Mouse (Mus musculus) cerebellum, adult (tissue): ENCODE measurements around the gene Actr1b.
A peak's percentile ranks its signal among the peaks of the same experiment; 100 is the strongest.
"Not testable (repeated sequence)": the region's sequence is repeated elsewhere in the genome, so short reads cannot be mapped to it uniquely, and the experiment has no call there.

Experiments used
- ATAC-seq: cut with Nextera tagmentation; 2 replicates; pipeline ENCODE4 v1.9.2; 2017; ENCODE audit warnings: mild to moderate bottlenecking, moderate library complexity, mixed read lengths; ENCODE audit not compliant: insufficient number of reproducible peaks, low FRiP score, low TSS enrichment

The Actr1b gene

DNA sequence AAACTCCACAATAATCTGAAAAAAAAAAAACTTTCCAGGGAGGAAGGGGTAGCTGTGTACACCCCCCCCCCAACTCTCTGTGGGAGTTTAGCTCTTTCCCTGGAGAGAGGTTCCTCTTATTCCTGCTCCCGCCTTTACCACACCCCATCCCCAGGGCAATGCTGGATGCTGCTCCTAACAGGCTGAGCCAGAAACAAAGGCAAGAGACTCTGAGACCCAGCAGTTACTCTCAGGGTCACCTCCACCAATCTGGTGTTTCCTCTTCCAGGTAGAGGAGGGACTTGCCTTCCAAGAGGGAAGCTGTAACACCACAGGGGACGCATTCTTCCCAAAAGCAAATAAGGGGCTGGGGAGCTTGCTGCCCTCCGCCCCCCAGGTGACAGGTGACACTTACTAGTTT lies 6.4 kb downstream of the Actr1b start:
- no peak for ATAC-seq

DNA sequence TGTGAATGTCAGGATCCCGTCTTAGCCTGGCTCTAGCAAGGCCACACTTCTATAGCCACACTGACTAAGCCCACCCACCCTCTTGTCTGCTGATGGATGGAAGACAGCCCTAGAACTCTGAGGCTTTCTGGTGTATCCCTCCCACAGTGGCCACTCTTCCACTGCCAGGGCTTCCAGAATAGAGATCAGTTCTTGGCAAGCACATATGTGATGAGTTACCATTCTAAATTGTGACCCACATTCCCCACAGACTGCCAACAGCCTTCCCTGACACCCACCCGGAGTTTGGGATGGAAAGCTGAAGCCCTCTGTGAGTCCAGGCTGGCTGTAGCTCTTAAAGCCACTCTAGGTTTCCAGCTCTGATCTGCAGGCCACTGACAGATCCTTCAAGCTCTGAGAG lies 7.1 kb downstream of the Actr1b start:
- ATAC-seq: no peak

DNA sequence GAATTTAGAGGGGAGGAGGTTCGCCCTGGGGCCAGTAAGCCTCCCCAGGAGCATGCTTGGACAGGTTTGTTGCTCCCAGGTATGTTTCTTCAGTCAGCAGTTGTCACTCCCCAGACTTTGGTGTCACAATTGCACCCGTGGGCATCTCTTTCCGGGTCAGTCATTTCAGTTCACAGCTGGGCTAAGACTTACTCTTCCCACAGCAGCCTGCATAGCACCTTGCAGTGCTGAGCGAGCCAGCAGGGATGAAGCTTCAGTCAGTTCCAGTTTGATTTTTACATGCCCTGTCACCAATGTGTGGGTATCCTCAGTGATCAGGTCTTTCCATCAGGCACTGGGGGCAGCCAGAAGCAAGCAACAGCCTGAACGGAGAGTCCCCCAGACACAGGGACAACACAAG lies 17.2 kb downstream of the Actr1b start:
- no peak for ATAC-seq

GRCm38 (mm10) chr1:36696411-36696810 lies 17.8 kb downstream of the Actr1b start:
- no peak for ATAC-seq

- no peak for ATAC-seq
Observed at GRCm38 (mm10) chr1:36694871-36695270, 19.4 kb downstream of the Actr1b start.

DNA sequence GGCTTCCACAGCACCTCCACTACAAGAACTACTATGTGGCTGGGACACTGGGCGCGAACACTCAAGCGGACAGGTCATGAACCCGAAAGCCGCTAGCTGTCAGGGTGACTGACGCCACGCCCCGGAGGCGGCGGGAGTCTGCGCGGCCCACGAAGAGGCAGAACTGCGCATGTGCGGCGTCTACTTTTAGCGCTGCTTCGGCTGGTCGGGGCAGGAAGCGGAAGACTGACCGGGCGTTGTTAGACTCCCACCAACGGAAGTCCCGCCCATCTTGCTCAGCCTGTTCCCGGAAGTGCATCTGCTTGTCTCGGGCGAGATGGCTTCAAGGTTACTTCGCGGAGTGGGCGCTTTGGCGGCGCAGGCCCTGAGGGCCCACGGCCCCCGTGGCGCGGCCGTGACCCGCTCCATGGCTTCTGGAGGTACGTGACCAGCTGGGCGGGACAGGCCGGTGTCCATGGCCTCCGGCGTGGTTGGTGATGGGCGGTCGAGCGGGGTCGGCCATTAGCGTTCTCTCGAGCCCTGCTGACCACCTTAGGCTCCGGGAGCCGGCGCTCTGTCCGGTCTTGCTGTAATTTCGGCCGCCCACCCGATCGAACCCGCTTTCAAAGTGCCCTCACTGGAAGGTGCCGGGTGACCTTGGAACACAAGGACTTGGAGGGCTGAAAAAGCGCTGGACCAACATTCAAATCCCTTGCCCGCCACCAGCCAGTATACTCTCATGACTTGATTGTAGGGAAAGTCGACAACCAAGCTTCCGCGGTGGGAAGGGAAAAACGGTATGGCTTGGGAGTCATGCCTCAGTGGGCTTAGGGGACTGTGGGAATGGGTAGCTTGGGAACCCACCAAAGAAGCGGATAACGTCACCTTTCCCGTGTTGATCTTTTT lies 22.7 kb downstream of the Actr1b start, which contains the start of gene Cox5b:
TSS of gene Cox5b (plus strand) at position 179 of the 885 bp plus-strand sequence.
- ATAC-seq: peak; percentile 95

DNA sequence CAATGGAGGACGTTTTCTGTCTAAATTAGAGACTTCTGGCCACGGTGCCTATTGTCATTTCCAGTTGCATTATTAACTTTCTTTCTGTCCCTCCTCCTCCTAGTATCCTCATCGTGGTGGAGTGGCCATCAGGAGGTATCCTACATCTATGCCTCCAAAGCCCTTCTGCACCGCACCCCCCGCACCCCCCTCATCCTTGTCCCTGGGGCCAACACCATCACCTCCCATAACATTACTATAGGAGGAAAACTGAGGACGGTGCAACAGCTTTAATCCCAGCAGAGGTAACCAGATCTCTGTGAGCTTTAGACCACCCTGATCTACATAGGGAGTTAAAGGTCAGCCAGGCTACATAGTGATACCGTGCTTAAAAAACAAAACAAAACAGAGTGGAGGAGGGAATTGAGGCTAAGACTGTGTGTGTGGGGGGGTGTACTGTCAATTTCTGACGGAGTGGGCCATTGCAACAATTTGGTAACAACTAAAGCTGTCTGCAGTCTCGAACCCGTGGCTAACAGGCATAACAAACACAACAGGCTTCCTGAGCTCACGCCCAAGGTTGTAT lies 23.5 kb downstream of the Actr1b start:
- ATAC-seq: no peak

DNA sequence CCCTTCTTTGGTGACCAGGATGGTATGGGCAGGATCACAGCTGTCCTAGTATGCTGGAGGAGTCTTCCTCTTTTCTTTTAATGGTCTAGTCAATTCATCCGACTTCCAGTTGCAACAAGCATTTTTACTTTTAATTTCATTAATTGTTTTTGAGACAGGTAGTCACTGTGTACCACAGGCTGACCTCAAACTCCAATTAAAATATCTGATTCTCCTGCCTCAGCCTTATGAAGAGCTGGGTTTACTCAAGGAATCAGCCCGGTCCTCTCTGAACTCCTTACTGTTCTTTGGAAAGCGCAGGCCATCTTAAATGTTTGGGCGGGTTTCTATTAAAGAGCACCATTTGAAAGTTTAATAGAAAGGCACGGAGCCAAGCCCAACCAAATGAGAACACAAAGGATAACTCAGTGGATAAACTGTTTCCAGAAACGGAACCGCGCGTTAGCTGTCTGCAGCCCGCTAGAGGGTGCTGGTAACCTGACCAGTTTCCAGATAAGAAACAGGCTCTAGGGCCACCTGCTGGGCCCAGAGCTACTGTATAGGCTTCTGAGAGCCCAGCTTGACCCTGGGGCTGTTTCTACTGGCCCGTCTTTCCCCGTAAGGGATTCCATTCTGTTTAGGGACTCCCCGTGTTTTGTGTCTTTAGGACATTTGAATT lies 30.3 kb downstream of the Actr1b start:
- peak; percentile 78; the same call in 1 of the 2 replicates for ATAC-seq

DNA sequence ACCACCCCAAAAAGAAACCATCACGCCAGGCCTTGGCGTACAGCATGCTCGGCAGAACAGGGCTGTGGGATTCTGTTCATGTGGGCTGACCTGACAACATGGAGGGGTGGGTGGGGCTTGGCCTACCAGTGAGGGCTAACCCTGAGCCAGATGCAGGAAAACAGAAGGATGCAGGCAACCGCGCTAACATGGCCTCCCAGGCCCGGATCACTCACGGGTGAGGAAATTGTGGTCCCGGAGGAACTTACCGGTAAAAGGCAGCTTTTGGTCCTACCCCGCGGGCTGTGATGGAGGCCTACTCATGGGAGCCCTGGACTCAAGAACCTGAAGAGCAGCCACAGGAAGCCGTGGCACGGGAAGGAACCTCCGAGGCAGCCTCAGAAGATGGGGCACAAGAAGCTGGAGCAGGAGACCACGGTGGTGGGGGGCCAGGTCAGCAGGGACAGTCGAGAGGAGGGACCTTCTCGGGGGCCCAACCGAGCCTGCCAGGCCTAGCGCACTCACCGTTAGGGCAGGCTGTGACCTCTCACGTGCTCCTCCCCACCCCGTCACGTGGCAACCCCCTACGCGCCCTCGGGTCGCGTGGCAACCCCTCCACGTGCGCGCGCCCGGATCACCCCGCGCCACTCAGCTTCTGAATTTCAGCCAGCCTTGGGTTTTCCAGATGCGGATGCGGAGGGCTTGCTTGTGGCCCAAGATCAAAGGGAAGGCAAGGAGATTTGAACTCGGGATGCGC lies 31.4 kb downstream of the Actr1b start, which contains the start of gene Fam178b:
TSS of gene Fam178b (minus strand) at position 564 of the 736 bp plus-strand sequence.
- no peak for ATAC-seq

GRCm38 (mm10) chr1:36680893-36681292 lies 33.3 kb downstream of the Actr1b start:
- no peak for ATAC-seq

DNA sequence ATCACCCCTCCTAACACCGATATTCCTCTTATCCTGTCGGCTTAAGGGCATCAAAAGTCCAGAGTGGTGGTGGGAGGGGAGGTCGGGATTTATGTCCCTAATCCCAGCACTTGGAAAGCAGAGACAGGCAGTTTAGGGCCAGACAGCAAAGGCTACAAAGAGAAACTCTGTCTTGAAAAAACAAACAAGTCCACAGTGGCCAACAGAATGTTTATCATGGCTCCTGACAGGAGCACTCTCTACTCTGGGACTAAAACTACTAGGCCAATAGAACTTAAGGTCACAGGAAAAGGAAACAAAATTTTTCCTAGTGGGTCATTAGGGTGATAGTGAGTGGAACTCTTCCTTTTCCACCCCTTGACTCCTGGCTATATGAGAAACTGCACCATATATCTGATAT lies 39.3 kb downstream of the Actr1b start:
- no peak for ATAC-seq

DNA sequence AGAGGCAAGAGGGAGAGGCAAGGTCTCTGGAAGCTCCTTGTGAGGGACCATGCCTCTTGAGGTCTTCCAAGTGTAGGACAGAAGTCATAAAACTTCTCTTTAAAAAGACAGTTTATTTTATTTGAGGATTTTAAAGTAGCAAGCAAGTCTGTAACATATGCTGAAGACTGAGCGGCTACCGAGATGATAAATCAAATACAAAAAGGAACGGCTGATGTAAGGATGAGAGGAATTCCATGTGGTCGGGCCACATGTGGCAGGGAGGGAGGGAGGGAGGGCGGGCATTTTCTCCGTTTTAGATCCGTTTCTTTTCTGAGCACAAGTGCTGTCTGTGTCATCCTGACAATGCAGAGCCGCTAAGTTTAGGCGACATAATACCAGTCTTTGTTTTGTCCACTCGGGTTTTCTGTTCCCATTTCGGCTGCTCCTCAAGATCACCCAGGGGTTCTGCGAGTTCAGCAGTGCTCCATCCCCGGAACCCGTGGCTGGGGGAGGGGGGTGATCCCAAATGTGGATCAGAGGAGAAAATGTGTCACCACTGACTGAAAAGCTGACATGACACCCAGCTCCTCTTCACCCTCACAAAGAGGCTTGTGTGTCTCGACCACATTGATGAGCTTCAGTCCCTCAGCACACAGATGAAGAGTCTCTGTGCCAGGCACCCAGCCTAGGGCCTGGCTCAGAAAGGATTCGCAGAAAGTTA lies 41.4 kb downstream of the Actr1b start:
- ATAC-seq: no peak

DNA sequence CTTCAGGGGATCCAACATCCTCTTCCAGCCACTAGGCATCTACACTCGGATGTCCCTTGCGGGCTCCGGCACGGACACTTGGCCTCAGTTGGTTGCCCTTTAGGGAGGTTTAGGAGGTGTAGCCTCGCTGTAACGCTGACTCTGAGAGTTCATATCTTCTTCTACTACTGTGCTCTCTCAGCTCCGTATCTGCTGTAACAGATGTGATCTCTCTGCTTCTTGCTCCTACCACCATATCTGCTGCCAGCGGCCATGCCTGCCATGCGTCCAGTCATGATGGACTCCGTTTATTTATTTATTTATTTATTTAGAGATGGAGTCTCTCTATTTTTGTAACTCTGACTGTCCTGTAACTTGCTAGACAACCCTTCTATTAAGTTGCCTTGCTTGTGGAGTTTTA lies 43.0 kb downstream of the Actr1b start:
- no peak for ATAC-seq

- no peak for ATAC-seq
Observed at GRCm38 (mm10) chr1:36670256-36670655, 44.0 kb downstream of the Actr1b start.

DNA sequence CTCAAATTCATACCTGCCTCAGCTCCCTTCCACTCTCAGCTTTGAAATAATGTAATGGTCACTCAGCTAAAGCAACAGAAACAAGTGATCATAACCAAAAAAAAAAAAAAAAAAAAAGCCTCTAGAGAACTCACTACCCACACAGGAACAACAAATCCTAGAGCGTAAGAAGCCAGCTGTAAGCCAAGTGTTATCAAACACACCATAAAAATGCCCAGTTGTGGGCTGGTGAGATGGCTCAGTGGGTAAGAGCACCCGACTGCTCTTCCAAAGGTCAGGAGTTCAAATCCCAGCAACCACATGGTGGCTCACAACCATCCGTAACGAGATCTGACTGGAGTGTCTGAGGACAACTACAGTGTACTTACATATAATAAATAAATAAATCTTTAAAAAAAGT lies 46.2 kb downstream of the Actr1b start:
- ATAC-seq: not testable (repeated sequence)

DNA sequence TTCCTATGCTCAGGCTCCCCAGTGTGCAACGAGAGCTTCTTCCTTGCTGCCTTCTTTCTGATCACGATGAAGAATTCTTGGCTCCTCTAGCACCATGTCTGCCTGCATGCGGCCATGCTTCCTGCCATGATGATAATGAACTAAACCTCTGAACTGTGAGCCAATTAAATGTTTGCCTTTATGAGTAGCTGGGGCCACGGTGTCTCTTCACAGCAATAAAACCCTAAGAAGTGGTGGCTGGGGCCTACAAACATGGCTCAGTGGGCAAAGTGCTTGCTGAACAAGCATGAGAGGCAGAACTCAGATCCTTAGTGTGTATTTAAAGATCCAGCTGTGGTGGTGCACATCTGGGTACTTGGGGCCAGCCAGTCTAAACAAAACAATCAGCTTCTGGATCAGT lies 48.3 kb downstream of the Actr1b start:
- no peak for ATAC-seq

GRCm38 (mm10) chr1:36665165-36665723 lies 49.0 kb downstream of the Actr1b start:
- ATAC-seq: no peak

DNA sequence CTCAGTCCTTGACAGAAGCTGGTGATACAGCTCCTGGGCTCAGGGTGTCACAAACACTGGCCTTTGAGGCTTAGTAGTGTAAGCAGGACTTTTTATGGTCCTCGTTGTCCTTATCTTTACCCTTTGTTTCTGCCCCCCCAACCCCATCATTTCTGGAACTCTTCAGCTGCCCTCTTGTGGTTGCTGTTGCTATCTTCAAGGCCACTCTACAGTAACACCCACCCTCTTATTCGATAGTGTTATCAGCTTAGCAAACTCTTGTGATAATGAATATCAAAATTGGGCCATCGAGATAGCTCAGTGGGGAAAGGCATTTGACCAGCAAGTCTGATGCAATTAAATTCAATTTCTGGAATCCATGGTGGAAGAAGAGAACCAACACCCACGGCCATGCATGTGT lies 49.8 kb downstream of the Actr1b start:
- peak; percentile 20; the same call in 1 of the 2 replicates for ATAC-seq

- ATAC-seq: no peak
Observed at GRCm38 (mm10) chr1:36658621-36659399, 55.4 kb downstream of the Actr1b start.
